In the genomic region with DNA sequence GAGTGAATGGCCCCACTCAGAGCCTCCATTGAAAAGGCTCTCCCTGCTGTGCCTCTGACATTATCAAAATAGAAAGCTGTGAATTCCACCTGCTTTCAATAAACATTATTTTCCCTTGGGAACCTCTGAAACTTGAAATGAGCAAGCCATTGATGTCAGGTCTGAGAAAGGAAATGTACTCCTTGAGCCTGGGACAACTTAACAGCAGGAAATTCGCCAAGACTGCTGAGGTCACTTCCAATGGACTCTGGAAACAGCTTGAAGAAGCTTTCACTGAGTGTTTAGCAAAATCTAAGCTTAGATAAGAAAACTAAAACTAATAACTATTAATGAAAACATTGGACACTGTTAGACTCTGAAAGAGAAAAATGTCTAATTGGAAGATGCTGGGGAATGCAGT, we compare ENCODE assay signal across 18 mouse cellular contexts. TPM values are rescaled to one million over a fixed set of nuclear protein-coding genes. Genes with fewer than 3 reads are reported as not detected.
DNase-seq lines count a peak whose midpoint lies in the region; ATAC-seq and TF ChIP-seq lines count a peak whose summit lies in the region.
"Had no signal": no experiment of that assay in that cellular context is flagged by ENCODE, and none has a peak within 500 bp of the region (broad histone marks: within the 10 kb centered on the region; RNA-seq: fewer than 3 reads in every experiment).

No protein-coding gene starts in this region.

- H3K4me2 ChIP-seq in midbrain, embryonic 14.5 days (ENCODE audit: low read length) = no peak overlapping the region
- H3K4me2 ChIP-seq in midbrain, embryonic 16.5 days (ENCODE audit: low read length) = no peak overlapping the region
- H3K4me2 ChIP-seq in embryonic facial prominence, embryonic 11.5 days (ENCODE audit: low read depth, low read length) = no peak overlapping the region
- H3K4me2 ChIP-seq in forebrain, postnatal 0 days (ENCODE audit: low read depth) = no peak overlapping the region
- H3K4me2 ChIP-seq: embryonic facial prominence, embryonic 12.5 days; intestine, embryonic 15.5 days; stomach, embryonic 15.5 days had no signal

- no peaks in the 10 kb centered on the region for H3K9me3 ChIP-seq in midbrain, embryonic 14.5 days (ENCODE audit: control insufficient read depth, low read length)
- no peaks in the 10 kb centered on the region for H3K9me3 ChIP-seq in midbrain, embryonic 16.5 days (replicated peaks; ENCODE audit: control insufficient read depth, low read length, poor library complexity, severe bottlenecking)
- no peaks in the 10 kb centered on the region for H3K9me3 ChIP-seq in embryonic facial prominence, embryonic 11.5 days (replicated peaks; ENCODE audit: control insufficient read depth, low read length)
- no peaks in the 10 kb centered on the region for H3K9me3 ChIP-seq in forebrain, postnatal 0 days (ENCODE audit: low read length)
- H3K9me3 ChIP-seq: embryonic facial prominence, embryonic 12.5 days; forebrain, embryonic 10.5 days; hindbrain, embryonic 10.5 days; intestine, embryonic 15.5 days; stomach, embryonic 15.5 days had no signal

- H3K4me3 ChIP-seq in midbrain, embryonic 14.5 days (replicated peaks; ENCODE audit: low read depth, low read length) = no peak overlapping the region
- no peak overlapping the region for H3K4me3 ChIP-seq in midbrain, embryonic 16.5 days (ENCODE audit: low read depth, low read length)
- no peak overlapping the region for H3K4me3 ChIP-seq in embryonic facial prominence, embryonic 11.5 days (ENCODE audit: low read depth, low read length)
- no peak overlapping the region for H3K4me3 ChIP-seq in forebrain, postnatal 0 days (ENCODE audit: low read depth, low read length)
- H3K4me3 ChIP-seq: embryonic facial prominence, embryonic 12.5 days; forebrain, embryonic 10.5 days; hindbrain, embryonic 10.5 days; intestine, embryonic 15.5 days; stomach, embryonic 15.5 days had no signal

- H3K9ac ChIP-seq in midbrain, embryonic 14.5 days (replicated peaks; ENCODE audit: low read length) = no peak overlapping the region
- H3K9ac ChIP-seq in midbrain, embryonic 16.5 days (ENCODE audit: low read depth, low read length) = no peak overlapping the region
- no peak overlapping the region for H3K9ac ChIP-seq in embryonic facial prominence, embryonic 11.5 days (replicated peaks; ENCODE audit: low read length)
- H3K9ac ChIP-seq in forebrain, postnatal 0 days = no peak overlapping the region
- H3K9ac ChIP-seq: embryonic facial prominence, embryonic 12.5 days; intestine, embryonic 15.5 days; liver, embryonic 14.5 days; stomach, embryonic 15.5 days had no signal

- WGBS in midbrain, embryonic 14.5 days = 15% methylated on average over 1 of the region's 1 CpGs
- 12% methylated on average over 1 of the region's 1 CpGs for WGBS in midbrain, embryonic 16.5 days
- whole genome bisulfite sequencing in embryonic facial prominence, embryonic 11.5 days = 8% methylated on average over 1 of the region's 1 CpGs
- WGBS in forebrain, postnatal 0 days = 6% methylated on average over 1 of the region's 1 CpGs

- no peak for ATAC-seq in midbrain, embryonic 14.5 days (ENCODE audit: low FRiP score, low TSS enrichment)
- no peak for ATAC-seq in midbrain, embryonic 16.5 days
- no peak for ATAC-seq in embryonic facial prominence, embryonic 11.5 days (replicated peaks; ENCODE audit: insufficient number of reproducible peaks, low FRiP score, low TSS enrichment, low read depth)
- no peak for ATAC-seq in forebrain, postnatal 0 days
- ATAC-seq: intestine, embryonic 15.5 days had no signal

- H3K27me3 ChIP-seq in midbrain, embryonic 14.5 days (ENCODE audit: control insufficient read depth, insufficient read depth, low read length) = no peaks in the 10 kb centered on the region
- no peaks in the 10 kb centered on the region for H3K27me3 ChIP-seq in midbrain, embryonic 16.5 days (ENCODE audit: control insufficient read depth, insufficient read depth, low read depth, low read length)
- no peaks in the 10 kb centered on the region for H3K27me3 ChIP-seq in embryonic facial prominence, embryonic 11.5 days (ENCODE audit: control insufficient read depth, insufficient read depth, low read length)
- H3K27me3 ChIP-seq in forebrain, postnatal 0 days (ENCODE audit: insufficient read depth, low read length) = no peaks in the 10 kb centered on the region
- H3K27me3 ChIP-seq: embryonic facial prominence, embryonic 12.5 days; intestine, embryonic 15.5 days; stomach, embryonic 15.5 days had no signal

- TF ChIP-seq CTCF in forebrain, postnatal 0 days (IDR thresholded peaks at IDR 0.05; ENCODE audit: low read depth) = no peak

- no peaks in the 10 kb centered on the region for H3K4me1 ChIP-seq in midbrain, embryonic 14.5 days (ENCODE audit: control insufficient read depth, insufficient read depth, low read length)
- H3K4me1 ChIP-seq in midbrain, embryonic 16.5 days (ENCODE audit: control insufficient read depth, insufficient read depth, low read length) = no peaks in the 10 kb centered on the region
- H3K4me1 ChIP-seq in embryonic facial prominence, embryonic 11.5 days (ENCODE audit: control insufficient read depth, insufficient read depth, low read length) = no peaks in the 10 kb centered on the region
- no peaks in the 10 kb centered on the region for H3K4me1 ChIP-seq in forebrain, postnatal 0 days (ENCODE audit: insufficient read depth)
- H3K4me1 ChIP-seq: embryonic facial prominence, embryonic 12.5 days; hindbrain, embryonic 10.5 days; intestine, embryonic 15.5 days; stomach, embryonic 15.5 days had no signal

- H3K36me3 ChIP-seq in midbrain, embryonic 14.5 days (ENCODE audit: control insufficient read depth, insufficient read depth, low read length) = no peaks in the 10 kb centered on the region
- no peaks in the 10 kb centered on the region for H3K36me3 ChIP-seq in midbrain, embryonic 16.5 days (ENCODE audit: control insufficient read depth, insufficient read depth, low read length)
- H3K36me3 ChIP-seq in embryonic facial prominence, embryonic 11.5 days (replicated peaks; ENCODE audit: control insufficient read depth, insufficient read depth, low read depth, low read length) = no peaks in the 10 kb centered on the region
- no peaks in the 10 kb centered on the region for H3K36me3 ChIP-seq in forebrain, postnatal 0 days (ENCODE audit: insufficient read depth)
- H3K36me3 ChIP-seq: embryonic facial prominence, embryonic 12.5 days; forebrain, embryonic 10.5 days; hindbrain, embryonic 10.5 days; intestine, embryonic 15.5 days; stomach, embryonic 15.5 days had no signal

- H3K27ac ChIP-seq in midbrain, embryonic 14.5 days (replicated peaks; ENCODE audit: low read depth, low read length) = no peak overlapping the region
- no peak overlapping the region for H3K27ac ChIP-seq in midbrain, embryonic 16.5 days (ENCODE audit: low read length)
- no peak overlapping the region for H3K27ac ChIP-seq in embryonic facial prominence, embryonic 11.5 days (replicated peaks; ENCODE audit: low read depth, low read length)
- H3K27ac ChIP-seq in forebrain, postnatal 0 days (ENCODE audit: low read depth, low read length) = no peak overlapping the region
- H3K27ac ChIP-seq: embryonic facial prominence, embryonic 12.5 days; forebrain, embryonic 10.5 days; hindbrain, embryonic 10.5 days; intestine, embryonic 15.5 days; liver, embryonic 14.5 days; stomach, embryonic 15.5 days had no signal

- peak; percentile 51 to 61 for DNase-seq in heart, adult 18-20 months
- no peak for DNase-seq in heart, postnatal 25 days (ENCODE audit: low spot score)
- peak; percentile 1 for DNase-seq in midbrain, embryonic 14.5 days
- DNase-seq in embryonic facial prominence, embryonic 11.5 days (ENCODE audit: low spot score) = peak; percentile 60
- no peak for DNase-seq in cerebellum, adult 8-10 months
- DNase-seq in forebrain, postnatal 0 days = no peak
- DNase-seq in cerebellum, adult 9-11 months = no peak
- DNase-seq: adrenal gland, adult 2 months; layer of hippocampus, adult 9-11 months; right cerebral cortex, postnatal 4 days; thymus, postnatal 25 days had no signal

- intact Hi-C loops in heart, postnatal 25 days (cut with DNase I) = no loop called here

RNA-seq across cellular contexts. Expression of a gene that starts 7.6 kb away (rescaled TPM):
- total RNA-seq in heart, adult 18-20 months (2021) = 10 to 100 TPM; 29.0 to 37.8 TPM
- 10 to 100 TPM; 34.8 to 35.5 TPM for total RNA-seq in heart, postnatal 25 days (2021)
- polyA plus RNA-seq in midbrain, embryonic 14.5 days (2014; fragmentation: Nextera tagmentation; extraction: Ambion mirVana) = 57.8 and 86.7 TPM in 2 replicates
- 79.4 and 80.4 TPM in 2 replicates for polyA plus RNA-seq in midbrain, embryonic 16.5 days (2015; fragmentation: Nextera tagmentation; extraction: Ambion mirVana)
- 107 and 112 TPM in 2 replicates for polyA plus RNA-seq in embryonic facial prominence, embryonic 11.5 days (2014; fragmentation: Nextera tagmentation; extraction: Ambion mirVana)
- total RNA-seq in forebrain, postnatal 0 days (2014; rRNA removed) = 41.6 and 58.4 TPM in 2 replicates
- polyA plus RNA-seq in forebrain, postnatal 0 days (2015; fragmentation: Nextera tagmentation; extraction: Ambion mirVana) = 85.7 and 94.3 TPM in 2 replicates

RNA-seq across cellular contexts. Expression of a gene that starts 53.6 kb away (rescaled TPM):
- 10 to 100 TPM; 23.1 to 28.1 TPM for total RNA-seq in heart, adult 18-20 months (2021)
- total RNA-seq in heart, postnatal 25 days (2021) = 10 to 100 TPM; 25.1 to 32.3 TPM
- polyA plus RNA-seq in midbrain, embryonic 14.5 days (2014; fragmentation: Nextera tagmentation; extraction: Ambion mirVana) = 48.0 and 49.9 TPM in 2 replicates
- polyA plus RNA-seq in midbrain, embryonic 16.5 days (2015; fragmentation: Nextera tagmentation; extraction: Ambion mirVana) = 46.9 and 49.9 TPM in 2 replicates
- 28.1 and 30.8 TPM in 2 replicates for polyA plus RNA-seq in embryonic facial prominence, embryonic 11.5 days (2014; fragmentation: Nextera tagmentation; extraction: Ambion mirVana)
- 43.3 and 54.6 TPM in 2 replicates for total RNA-seq in forebrain, postnatal 0 days (2014; rRNA removed)
- polyA plus RNA-seq in forebrain, postnatal 0 days (2015; fragmentation: Nextera tagmentation; extraction: Ambion mirVana) = 58.5 and 61.8 TPM in 2 replicates

Comparison
In these comparisons a context has a peak if more than half of its experiments do, and no peak if none do; other contexts are left out.
1. DNase-seq: peak in heart, adult 18-20 months (2 of 2), midbrain, embryonic 14.5 days (single experiment) and embryonic facial prominence, embryonic 11.5 days (single experiment); none in heart, postnatal 25 days (single experiment), cerebellum, adult 8-10 months (single experiment), forebrain, postnatal 0 days (single experiment) and cerebellum, adult 9-11 months (single experiment).